Mouse (Mus musculus) bone marrow macrophage, adult 2 months (primary cell): ENCODE results near the gene Kcnh1.

Experiments used
- CTCF ChIP-seq: IDR thresholded peaks from 2 replicates; pipeline ENCODE4 v1.5.1; 2012; ENCODE audit warnings: low read depth, mild to moderate bottlenecking, low read length, moderate library complexity
- POLR2A ChIP-seq: IDR thresholded peaks from 2 replicates; pipeline ENCODE4 v1.6.1; 2012; ENCODE audit warnings: mild to moderate bottlenecking, low read depth, low read length, borderline replicate concordance

DNA sequence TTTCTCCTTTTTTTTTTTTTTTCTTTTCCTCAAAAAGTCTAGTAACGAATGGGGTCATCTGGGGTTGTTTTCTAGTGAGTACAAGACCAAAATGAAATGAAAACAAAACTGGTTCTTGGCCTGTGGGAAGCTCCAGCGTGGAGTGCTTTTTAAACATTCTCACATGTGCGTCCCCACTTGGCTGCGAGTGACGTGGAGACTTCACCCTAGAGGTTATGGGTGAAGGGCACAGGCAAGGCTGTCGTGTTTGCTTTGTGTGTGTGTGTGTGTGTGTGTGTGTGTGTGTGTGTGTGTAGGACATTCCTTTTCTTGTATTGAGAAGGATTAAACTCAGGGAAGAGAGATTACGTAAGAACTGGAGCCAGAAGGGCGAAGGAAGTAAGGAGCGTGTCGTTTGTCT, 6.9 kb downstream of the Kcnh1 start:
- no peak for TF ChIP-seq CTCF
- no peak for TF ChIP-seq POLR2A
